Mouse (Mus musculus) left cerebral cortex, postnatal 25 days (tissue): ENCODE data around the gene Bmp8b. TPM values are rescaled to one million over a fixed set of nuclear protein-coding genes. Genes with fewer than 3 reads are reported as not detected.

Experiments
- DNase-seq, 2 experiments: peaks; one replicate each; pipeline ENCODE4 v3.0.0; 2022; ENCODE audit warnings: low spot score in 2 of 2, mixed read lengths in 1 of 2
- intact Hi-C: fragments of 180-260 bp; cut with DNase I; formaldehyde crosslinking; loops from one replicate; pipeline ENCODE4 v1.15.1; 2025
- total RNA-seq, 2 experiments: library from RNA; stranded (reverse); gene quantifications; 2 replicates each; pipeline ENCODE4 v1.2.3; 2021

Bmp8b gene
- total RNA-seq, 2 experiments from 2014 or later: 0.27 TPM; not detected in 1

DNA sequence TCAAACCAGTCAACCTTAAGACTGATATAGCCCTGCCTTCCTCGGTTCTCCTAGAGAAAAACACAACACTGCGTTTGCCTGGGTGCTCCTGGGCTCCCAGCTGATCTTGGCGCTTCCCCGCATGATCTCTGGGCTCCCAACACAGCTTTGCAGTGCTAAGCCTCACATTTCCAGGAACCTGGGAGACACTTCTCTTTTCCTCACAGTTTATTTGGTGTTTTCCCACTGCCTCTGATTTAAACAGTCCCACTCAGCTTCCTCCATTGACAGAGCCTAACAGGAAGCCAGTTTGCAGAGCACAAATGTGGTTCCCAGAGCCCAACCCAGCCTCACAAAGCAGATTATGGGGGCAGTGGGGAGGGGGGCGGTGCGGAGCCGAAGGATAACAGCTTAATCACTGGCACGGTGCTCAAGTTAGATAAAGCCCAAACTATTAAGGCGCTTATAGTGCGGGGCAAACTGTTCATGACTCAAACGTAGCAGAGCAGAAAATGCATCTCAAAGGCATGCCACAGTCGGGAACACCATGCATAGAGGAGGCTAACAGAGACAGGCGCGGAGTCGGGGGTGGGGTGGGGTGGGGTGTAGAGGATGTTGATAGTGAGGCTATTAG is 57.4 kb downstream of the Bmp8b start:
- peak in 1 of 2 experiments; percentile 36 for DNase-seq
- intact Hi-C loops: no loop called here

DNA sequence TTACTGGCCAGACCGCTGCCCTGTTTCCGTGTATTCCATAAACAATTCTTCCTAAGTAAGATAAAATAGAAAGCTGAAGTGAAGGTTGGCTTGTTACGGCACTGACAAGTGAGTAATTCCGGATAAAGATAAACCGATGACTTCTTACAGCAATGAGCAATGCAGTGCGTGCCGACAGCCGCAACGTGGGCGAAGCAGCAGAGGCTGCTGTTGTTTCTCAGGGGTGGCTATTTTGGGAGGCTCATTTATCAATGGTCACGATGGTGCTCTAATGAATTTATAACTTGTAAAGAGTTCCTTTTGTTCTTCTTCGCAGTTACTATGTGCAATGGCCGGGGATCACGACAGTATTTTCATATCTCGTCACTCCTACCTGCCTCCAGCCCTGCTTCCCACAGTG is 59.2 kb downstream of the Bmp8b start:
- intact Hi-C loops: no loop called here
- DNase-seq: peak; percentile 51 to 78

DNA sequence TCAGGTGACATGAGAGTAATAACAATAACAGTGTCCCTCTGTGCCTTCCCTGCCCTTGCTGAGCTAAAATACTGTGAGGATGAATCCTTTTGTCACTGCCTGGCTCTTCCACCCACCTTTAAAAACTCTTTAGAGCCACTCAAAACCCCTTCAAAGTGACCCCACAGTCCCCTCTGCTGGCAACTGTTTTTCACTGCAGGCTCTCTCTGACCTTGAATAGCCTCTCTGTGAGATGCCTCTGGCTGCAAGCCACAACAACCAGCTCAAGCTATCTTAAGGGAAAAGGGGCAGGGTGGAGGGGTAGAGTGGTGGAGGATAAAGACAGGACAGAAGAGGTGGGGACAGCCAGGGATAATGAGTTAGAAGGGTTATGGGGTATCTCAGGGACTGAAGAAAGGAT is 66.8 kb downstream of the Bmp8b start:
- intact Hi-C loops: no loop called here
- DNase-seq: no peak

Other genes with a start within 250 kb of the Bmp8b start
- 100 to 1,000 TPM; 274 to 277 TPM for gene Cap1, start 219.1 kb upstream of the Bmp8b start, total RNA-seq
- 10 to 100 TPM; 37.4 to 43.5 TPM for gene Mfsd2a, start 144.0 kb upstream of the Bmp8b start, total RNA-seq
- 10 to 100 TPM; 11.0 to 14.2 TPM for gene Mycl, start 109.5 kb upstream of the Bmp8b start, total RNA-seq
- 10 to 100 TPM; 18.5 to 22.2 TPM for gene Trit1, start 88.6 kb upstream of the Bmp8b start, total RNA-seq
- gene Oxct2b, start 11.1 kb downstream of the Bmp8b start, total RNA-seq: under 1 TPM in 1 of 2 experiments, not detected in 1; 0.25 TPM
- 10 to 100 TPM; 19.9 to 21.4 TPM for gene Ppie, start 34.8 kb downstream of the Bmp8b start, total RNA-seq
- gene Hpcal4, start 78.1 kb downstream of the Bmp8b start, total RNA-seq: 100 to 1,000 TPM; 553 to 568 TPM
- gene Nt5c1a, start 96.3 kb downstream of the Bmp8b start, total RNA-seq: 1 to 10 TPM; 7.4 to 9.2 TPM
- 1 to 10 TPM; 4.2 to 5.8 TPM for gene Heyl, start 128.4 kb downstream of the Bmp8b start, total RNA-seq
- 10 to 100 TPM; 36.8 to 40.3 TPM for gene Pabpc4, start 157.2 kb downstream of the Bmp8b start, total RNA-seq
- not detected for gene Oxct2a, start 218.5 kb downstream of the Bmp8b start, total RNA-seq
- under 1 TPM; 0.18 to 0.37 TPM for gene Bmp8a, start 238.1 kb downstream of the Bmp8b start, total RNA-seq